Mouse (Mus musculus) stomach, postnatal 0 days (tissue): ENCODE data around the gene Selenof. TPM values are rescaled to one million over a fixed set of nuclear protein-coding genes. Genes with fewer than 3 reads are reported as not detected.

ENCODE experiments used
- ATAC-seq: fragments of 200-750 bp; cut with Nextera tagmentation; 2 replicates; pipeline ENCODE4 v1.8.0; 2017; ENCODE audit not compliant: low FRiP score, low TSS enrichment
- DNase-seq: peaks from one replicate; pipeline ENCODE4 v3.0.0-alpha.2; 2016; ENCODE audit warnings: low spot score
- H3K27ac ChIP-seq: fragments of 300-500 bp; sonication (generic); replicated peaks from 2 replicates; pipeline ENCODE4 v1.5.1; 2014; ENCODE audit warnings: mild to moderate bottlenecking, control low read depth
- H3K27me3 ChIP-seq: fragments of 300-500 bp; sonication (generic); 2 replicates; pipeline ENCODE4 v1.6.1; 2014; ENCODE audit warnings: low read length; ENCODE audit not compliant: control insufficient read depth, insufficient read depth
- H3K36me3 ChIP-seq: fragments of 300-500 bp; sonication (generic); 2 replicates; pipeline ENCODE4 v1.6.1; 2014; ENCODE audit warnings: low read length, mixed read lengths; ENCODE audit not compliant: control insufficient read depth, insufficient read depth
- H3K4me1 ChIP-seq: fragments of 300-500 bp; sonication (generic); replicated peaks from 2 replicates; pipeline ENCODE4 v1.6.1; 2014; ENCODE audit warnings: antibody characterized with exemption; ENCODE audit not compliant: control insufficient read depth, insufficient read depth
- H3K4me2 ChIP-seq: fragments of 300-500 bp; sonication (generic); replicated peaks from 2 replicates; pipeline ENCODE4 v1.6.1; 2014; ENCODE audit warnings: low read depth, mild to moderate bottlenecking, control low read depth, moderate library complexity
- H3K4me3 ChIP-seq: fragments of 300-500 bp; sonication (generic); 2 replicates; pipeline ENCODE4 v1.5.1; 2014; ENCODE audit warnings: low read depth, low read length, control low read depth
- H3K9ac ChIP-seq: fragments of 300-500 bp; sonication (generic); 2 replicates; pipeline ENCODE4 v1.6.1; 2014; ENCODE audit warnings: mild to moderate bottlenecking, low read length, control low read depth, mixed read lengths
- H3K9me3 ChIP-seq: fragments of 300-500 bp; sonication (generic); 2 replicates; pipeline ENCODE4 v1.6.1; 2016; ENCODE audit warnings: low read length; ENCODE audit not compliant: control insufficient read depth
- CTCF ChIP-seq: IDR thresholded peaks from 2 replicates; pipeline ENCODE4 v1.5.1; 2016; ENCODE audit warnings: antibody characterized with exemption, low read depth, mild to moderate bottlenecking, moderate library complexity
- EP300 ChIP-seq: optimal IDR thresholded peaks from 2 replicates; pipeline ENCODE3; 2016; ENCODE audit warnings: antibody characterized with exemption
- WGBS: fragments of 180-500 bp; shearing (Covaris S2); extraction: QIAGEN DNeasy Blood & Tissue Kit; methylation state at CpG from one replicate; pipeline ENCODE4 v1.1.7; 2014; 5-methylcytosine and 5-hydroxymethylcytosine counted together
- polyA plus RNA-seq: library from polyadenylated mRNA; unstranded; fragments of >200 nt; fragmentation: Nextera tagmentation; extraction: Ambion mirVana; gene quantifications from 2 replicates; pipeline ENCODE4 v1.2.1, GENCODE M21; 2015

Selenof gene
- polyA plus RNA-seq, 1 experiment from 2014 or later, result 560 TPM

- Histone ChIP-seq H3K27me3 (no peaks in the 10 kb centered on the region), H3K9ac (no peak overlapping the region), H3K27ac (no peak overlapping the region), H3K4me2 (no peak overlapping the region), H3K4me3 (no peak overlapping the region), H3K4me1 (no peaks in the 10 kb centered on the region), H3K9me3 (no peaks in the 10 kb centered on the region), H3K36me3 (no peaks in the 10 kb centered on the region)
- ATAC-seq, result no peak; the same call in 1 of the 2 replicates
- 43% methylated on average over 10 of the region's 10 CpGs for WGBS
- no peak for DNase-seq
- TF ChIP-seq CTCF (no peak), EP300 (no peak)
Observed at GRCm38 (mm10) chr3:144614698-144615097, 44.6 kb downstream of the Selenof start.

GRCm38 (mm10) chr3:144615459-144615858 lies 45.4 kb downstream of the Selenof start:
- Histone ChIP-seq H3K4me2 (no peak overlapping the region), H3K9me3 (no peaks in the 10 kb centered on the region), H3K4me1 (no peaks in the 10 kb centered on the region), H3K36me3 (no peaks in the 10 kb centered on the region), H3K9ac (no peak overlapping the region), H3K27ac (no peak overlapping the region), H3K27me3 (no peaks in the 10 kb centered on the region), H3K4me3 (no peak overlapping the region)
- no peak for TF ChIP-seq EP300
- TF ChIP-seq CTCF, result no peak
- DNase-seq (no peak), ATAC-seq (no peak)
- WGBS, result 51% methylated on average over 9 of the region's 9 CpGs

- 61% methylated on average over 8 of the region's 8 CpGs for WGBS
- no peaks in the 10 kb centered on the region for H3K9me3 ChIP-seq
- no peak overlapping the region for H3K4me2 ChIP-seq
- no peaks in the 10 kb centered on the region for H3K36me3 ChIP-seq
- H3K27ac ChIP-seq, result peak overlapping the region; percentile 70; the same call in 1 of the 2 replicates
- H3K4me1 ChIP-seq, result no peaks in the 10 kb centered on the region
- H3K27me3 ChIP-seq, result no peaks in the 10 kb centered on the region
- DNase-seq, result peak; percentile 75
- H3K4me3 ChIP-seq, result no peak overlapping the region
- TF ChIP-seq EP300 (no peak), CTCF (peak; percentile 99)
- peak; percentile 75; the same call in 1 of the 2 replicates for ATAC-seq
- H3K9ac ChIP-seq, result no peak overlapping the region
Observed at GRCm38 (mm10) chr3:144616654-144617425, 46.7 kb downstream of the Selenof start.

GRCm38 (mm10) chr3:144617633-144618180 lies 47.6 kb downstream of the Selenof start:
- TF ChIP-seq CTCF (no peak), EP300 (no peak)
- ATAC-seq (no peak), DNase-seq (no peak)
- H3K4me1 ChIP-seq, result no peaks in the 10 kb centered on the region
- no peak overlapping the region for H3K4me3 ChIP-seq
- no peak overlapping the region for H3K9ac ChIP-seq
- H3K36me3 ChIP-seq, result no peaks in the 10 kb centered on the region
- peak overlapping the region; percentile 70; the same call in 1 of the 2 replicates for H3K27ac ChIP-seq
- 55% methylated on average over 10 of the region's 10 CpGs for WGBS
- H3K27me3 ChIP-seq, result no peaks in the 10 kb centered on the region
- no peaks in the 10 kb centered on the region for H3K9me3 ChIP-seq
- H3K4me2 ChIP-seq, result no peak overlapping the region

- TF ChIP-seq EP300, result no peak
- no peak for TF ChIP-seq CTCF
- no peak for DNase-seq
- Histone ChIP-seq H3K36me3 (no peaks in the 10 kb centered on the region), H3K4me2 (no peak overlapping the region), H3K27me3 (no peaks in the 10 kb centered on the region), H3K4me1 (no peaks in the 10 kb centered on the region), H3K9me3 (peaks cover 4% of the 10 kb centered on the region; the same call in 1 of the 2 replicates), H3K4me3 (no peak overlapping the region), H3K27ac (no peak overlapping the region), H3K9ac (no peak overlapping the region)
- WGBS, result 35% methylated on average over 13 of the region's 13 CpGs
- ATAC-seq, result no peak; the same call in 1 of the 2 replicates
Observed at GRCm38 (mm10) chr3:144622930-144623612, 53.0 kb downstream of the Selenof start.
